Mouse (Mus musculus) skeletal muscle tissue, adult 2 months (tissue): ENCODE results near the gene Fat4.
A peak's percentile ranks its signal among the peaks of the same experiment; 100 is the strongest.

Experiments
- DNase-seq: peaks from one replicate; pipeline ENCODE4 v3.0.0-alpha.2; 2012; ENCODE audit warnings: low read depth, low spot score

Fat4 gene

GRCm38 (mm10) chr3:38886890-38887355 is at the start of gene Fat4:
Gene Fat4, plus strand, starts transcription at chr3:38886940.
- no peak for DNase-seq

- no peak for DNase-seq
Measured at GRCm38 (mm10) chr3:38839438-38839837, 47.3 kb upstream of the Fat4 start.

- DNase-seq, result no peak
Measured at GRCm38 (mm10) chr3:38843000-38843538, 43.7 kb upstream of the Fat4 start.

GRCm38 (mm10) chr3:38846602-38847382 is 39.9 kb upstream of the Fat4 start:
- no peak for DNase-seq

- no peak for DNase-seq
Measured at GRCm38 (mm10) chr3:38849077-38849476, 37.7 kb upstream of the Fat4 start.

GRCm38 (mm10) chr3:38849536-38849935 is 37.2 kb upstream of the Fat4 start:
- peak; percentile 21 for DNase-seq

DNA sequence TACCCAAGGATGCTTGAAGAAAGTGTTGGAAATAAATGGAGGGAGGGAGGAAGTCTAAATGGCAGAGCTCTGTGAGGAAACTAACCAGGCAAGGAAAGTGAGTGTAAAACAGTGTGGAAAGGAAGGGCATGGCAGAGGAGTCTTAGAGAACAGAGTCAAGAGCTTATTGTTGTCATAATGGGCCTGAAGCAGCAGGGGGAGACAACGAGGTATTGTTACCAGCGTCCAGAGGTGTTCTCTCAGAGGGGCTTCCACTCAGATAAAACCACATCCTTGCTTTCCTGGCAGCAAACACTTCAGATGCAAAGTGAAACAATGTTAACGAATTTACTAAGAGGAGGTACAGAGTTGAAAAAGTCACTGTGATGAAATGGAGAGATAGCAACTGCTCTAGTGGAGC is 33.1 kb upstream of the Fat4 start:
- no peak for DNase-seq

GRCm38 (mm10) chr3:38860683-38861082 is 26.1 kb upstream of the Fat4 start:
- DNase-seq, result no peak

GRCm38 (mm10) chr3:38871291-38871690 is 15.4 kb upstream of the Fat4 start:
- no peak for DNase-seq

DNA sequence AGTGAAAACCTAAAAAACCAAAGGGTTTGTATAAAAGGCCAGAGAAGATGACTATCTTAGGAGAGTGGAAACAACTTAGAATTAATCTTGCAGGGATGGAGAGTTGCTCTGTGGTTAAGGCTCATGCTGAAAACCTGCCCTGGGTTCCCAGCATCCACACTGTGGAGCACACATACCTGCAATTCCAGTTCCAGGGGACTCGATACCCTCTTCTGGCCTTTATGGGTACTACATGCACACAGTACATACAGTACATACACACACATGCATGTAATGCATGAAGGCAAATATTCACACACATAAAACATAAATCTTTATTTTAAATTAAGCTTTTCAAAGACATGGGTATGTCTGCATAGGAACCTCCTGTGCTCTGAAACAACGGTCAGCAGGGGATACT is 10.9 kb upstream of the Fat4 start:
- DNase-seq, result no peak

DNA sequence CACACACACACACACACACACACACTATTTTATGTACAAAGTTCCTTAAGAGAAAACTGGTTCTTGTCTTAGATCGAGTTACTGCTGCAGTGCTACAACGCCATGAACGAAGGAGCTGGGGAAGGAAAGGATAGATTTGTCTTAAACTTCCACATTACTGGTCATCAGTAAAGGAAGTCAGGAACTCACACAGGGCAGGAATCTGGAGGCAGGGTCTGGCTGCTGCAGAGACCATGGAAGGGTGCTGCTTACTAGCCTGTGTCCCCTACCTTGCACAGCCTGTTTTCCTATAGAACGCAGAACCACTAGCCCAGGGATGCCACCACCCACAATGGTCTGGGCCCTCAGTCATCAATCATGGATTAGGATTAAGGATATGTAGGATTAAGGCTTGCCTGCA is 10.0 kb upstream of the Fat4 start:
- no peak for DNase-seq

DNA sequence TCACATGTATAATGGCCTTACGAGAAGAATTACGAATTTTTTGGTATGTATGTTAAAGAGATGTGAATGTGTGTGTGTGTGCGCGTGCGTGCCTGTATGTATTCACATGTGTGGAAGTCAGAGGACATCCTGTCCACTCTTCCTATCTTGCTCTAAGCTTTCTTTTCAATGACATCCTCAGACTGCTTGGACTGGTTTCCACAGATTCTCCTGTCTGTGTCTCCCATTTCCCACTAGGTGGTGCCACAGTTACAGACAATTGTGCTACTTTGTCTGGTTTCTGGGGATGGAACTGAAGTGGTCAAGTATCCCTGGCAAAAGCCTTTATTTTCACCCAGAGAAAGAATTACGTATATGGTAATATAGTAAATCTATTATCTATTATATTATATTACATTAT is 4.0 kb upstream of the Fat4 start:
- no peak for DNase-seq

- no peak for DNase-seq
Measured at GRCm38 (mm10) chr3:38883676-38884075, 3.1 kb upstream of the Fat4 start.

GRCm38 (mm10) chr3:38884276-38884675 is 2.5 kb upstream of the Fat4 start:
- DNase-seq, result peak; percentile 44

DNA sequence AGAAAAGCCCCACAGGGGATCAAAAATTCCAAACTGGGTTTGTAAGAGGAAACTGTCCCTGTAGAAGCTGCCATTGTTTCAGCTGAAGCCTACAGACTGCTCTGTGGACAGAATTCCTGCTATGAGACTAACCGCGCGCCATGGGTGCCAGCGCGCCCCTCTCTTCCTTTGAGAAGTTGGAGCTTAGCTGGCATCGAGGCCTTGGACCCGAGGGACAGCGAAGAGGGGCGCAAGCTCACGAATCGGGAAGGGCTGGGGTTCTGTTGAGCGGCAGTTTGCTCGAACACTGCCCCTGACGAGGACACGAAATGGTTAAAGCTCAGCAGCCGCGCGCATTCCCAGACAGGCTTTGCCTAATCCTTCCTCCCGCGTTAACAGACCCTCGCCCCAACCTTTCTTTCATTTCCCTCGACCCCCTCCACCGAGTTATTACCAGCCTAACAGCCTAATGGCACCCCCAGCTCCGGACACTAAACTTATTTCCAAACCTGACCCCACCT is 1.8 kb upstream of the Fat4 start:
- no peak for DNase-seq

DNA sequence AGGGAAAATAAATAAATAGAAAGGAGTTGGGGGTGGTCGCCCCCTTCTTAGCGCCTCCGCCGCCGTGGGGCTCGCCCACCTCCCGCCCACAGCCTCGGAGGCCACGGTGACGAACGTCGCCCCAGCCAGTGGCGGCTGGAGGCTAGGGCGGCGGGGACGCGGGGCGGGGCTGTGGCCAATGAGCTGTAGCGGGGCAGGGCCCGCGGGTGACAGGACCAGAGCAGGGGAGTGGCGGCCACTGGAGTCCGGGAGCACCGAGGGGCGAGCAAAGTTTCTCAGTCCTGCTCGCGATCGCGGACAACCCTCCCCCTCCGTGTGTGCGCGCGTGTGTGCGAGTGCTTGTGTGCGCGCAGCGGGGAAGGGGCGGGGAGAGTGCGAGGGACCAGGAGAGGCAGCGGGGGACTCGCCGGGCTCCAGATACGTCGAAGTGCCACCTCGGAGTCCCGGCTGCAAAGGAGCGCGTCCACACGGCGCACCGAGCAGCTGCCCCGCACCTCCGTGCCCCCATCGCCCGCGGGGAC is 1.2 kb upstream of the Fat4 start:
- DNase-seq, result peak; percentile 70

DNA sequence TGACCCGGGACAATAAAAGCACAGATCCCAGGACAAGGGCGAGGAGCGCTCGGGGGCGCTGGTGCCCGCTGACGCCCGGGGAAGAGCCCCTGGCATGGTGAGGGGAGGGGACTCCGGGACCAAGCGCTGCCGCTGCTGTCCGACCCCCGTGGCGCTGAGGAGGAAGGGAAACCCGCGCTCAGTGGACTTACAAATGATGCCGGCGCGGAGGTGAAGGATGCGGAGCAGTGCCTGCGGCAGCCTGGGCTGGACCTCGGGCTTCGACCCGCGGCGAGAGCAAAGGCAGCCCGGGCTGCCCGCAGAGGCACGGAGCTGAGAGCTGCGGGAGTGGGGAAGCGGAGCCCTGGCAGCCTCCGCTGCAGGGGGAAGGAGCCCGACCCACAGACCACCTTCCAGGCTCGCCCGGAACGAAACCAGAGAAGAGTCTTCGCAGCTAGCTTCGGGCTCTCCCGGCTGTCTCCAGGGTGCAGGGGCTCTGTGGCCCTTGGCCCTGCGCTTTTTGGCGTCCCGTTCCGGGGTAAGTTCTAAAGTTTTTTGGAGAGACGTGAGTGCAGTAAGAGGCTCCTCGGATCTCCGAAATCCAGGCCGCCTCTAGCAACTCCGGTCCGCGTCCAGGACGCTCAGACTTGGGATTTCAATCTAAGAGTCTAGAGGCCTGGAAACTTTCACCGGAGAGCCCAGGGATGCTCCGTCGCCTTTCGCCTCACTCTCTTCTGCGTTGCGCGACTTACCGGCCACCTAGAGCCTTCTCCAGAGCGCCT is 499 bp upstream of the Fat4 start:
- DNase-seq, result no peak

DNA sequence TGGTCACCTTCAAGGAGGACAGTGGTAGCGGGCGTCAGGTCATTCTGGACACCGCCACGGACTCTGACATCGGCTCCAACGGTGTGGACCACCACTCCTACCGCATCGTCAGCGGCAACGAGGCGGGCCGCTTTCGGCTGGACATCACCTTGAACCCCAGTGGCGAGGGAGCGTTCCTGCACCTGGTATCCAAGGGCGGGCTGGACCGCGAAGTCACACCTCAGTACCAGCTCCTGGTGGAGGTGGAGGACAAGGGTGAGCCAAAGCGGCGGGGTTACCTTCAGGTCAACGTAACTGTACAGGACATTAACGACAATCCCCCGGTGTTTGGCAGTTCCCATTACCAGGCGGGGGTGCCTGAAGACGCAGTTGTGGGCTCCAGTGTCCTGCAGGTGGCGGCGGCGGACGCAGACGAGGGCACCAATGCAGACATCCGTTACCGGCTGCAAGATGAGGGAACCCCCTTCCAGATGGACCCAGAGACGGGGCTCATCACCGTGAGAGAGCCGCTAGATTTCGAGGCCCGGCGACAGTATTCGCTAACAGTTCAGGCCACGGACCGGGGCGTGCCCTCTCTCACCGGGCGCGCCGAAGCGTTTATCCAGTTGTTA is 746 bp downstream of the Fat4 start:
- DNase-seq, result no peak

DNA sequence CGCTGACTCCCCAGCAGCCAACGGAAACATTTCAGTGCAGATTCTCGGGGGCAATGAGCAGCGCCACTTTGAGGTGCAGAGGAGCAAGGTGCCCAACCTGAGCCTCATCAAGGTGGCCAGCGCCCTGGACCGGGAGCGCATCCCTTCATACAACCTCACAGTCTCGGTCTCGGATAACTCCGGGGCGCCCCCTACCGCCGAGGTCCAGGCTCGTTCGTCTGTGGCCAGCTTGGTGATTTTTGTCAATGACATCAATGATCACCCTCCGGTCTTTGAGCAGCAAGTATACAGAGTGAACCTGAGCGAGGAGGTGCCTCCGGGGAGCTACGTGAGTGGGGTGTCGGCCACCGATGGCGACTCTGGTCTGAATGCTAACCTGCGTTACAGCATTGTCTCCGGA is 1.4 kb downstream of the Fat4 start:
- no peak for DNase-seq

DNA sequence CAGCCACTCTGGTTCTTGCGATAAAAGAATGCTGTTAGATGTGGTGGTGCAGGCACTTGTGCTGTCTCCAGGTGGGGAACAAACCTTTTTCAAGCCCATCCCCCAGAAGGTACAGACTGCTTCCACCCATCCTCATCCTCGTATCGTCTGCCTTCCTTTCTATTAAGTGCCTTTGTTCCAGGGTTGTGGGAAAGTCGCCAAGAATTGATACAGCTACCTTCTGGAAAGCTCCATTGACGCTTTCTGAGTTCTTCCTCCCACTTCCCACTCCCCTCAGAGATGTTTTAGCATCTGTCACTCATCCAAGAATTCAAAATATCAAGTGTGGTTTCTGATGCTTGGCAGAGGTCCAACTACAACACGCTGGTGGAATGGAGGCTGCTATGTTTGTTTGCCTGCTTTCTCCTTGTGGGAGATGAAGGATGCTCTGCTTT is 6.1 kb downstream of the Fat4 start:
- DNase-seq, result no peak

DNA sequence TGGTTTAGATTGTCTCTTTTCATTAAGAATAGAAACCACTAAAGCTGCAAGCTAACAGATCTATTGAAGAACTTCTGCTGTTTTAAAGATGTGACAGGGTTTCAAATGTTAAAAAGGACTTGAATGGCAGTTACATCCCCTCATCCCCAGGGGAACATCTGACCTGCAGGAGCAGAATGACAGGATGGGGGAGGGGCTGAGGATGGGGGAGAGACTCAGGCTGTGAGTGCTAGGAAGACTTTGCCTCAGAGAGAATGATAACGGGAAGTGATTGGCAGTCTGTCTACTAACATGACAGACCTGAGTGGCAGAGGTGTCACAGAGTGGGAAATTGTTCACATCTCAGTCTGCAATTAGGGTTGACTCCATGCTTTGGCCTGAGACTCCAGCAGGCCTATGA is 14.1 kb downstream of the Fat4 start:
- no peak for DNase-seq

- no peak for DNase-seq
Measured at GRCm38 (mm10) chr3:38906832-38907231, 20.1 kb downstream of the Fat4 start.
